Mouse (Mus musculus): Measurements from ENCODE around the gene Mmp20. TPM values are rescaled to one million over a fixed set of nuclear protein-coding genes. Genes with fewer than 3 reads are reported as not detected.

Mmp20 gene
- not detected in 2 replicates for polyA plus RNA-seq (2014; fragmentation: Nextera tagmentation; extraction: Ambion mirVana)

- Histone ChIP-seq H3K9ac (replicated peaks; ENCODE audit: low read depth, low read length) (no peak within 1 kb of the TSS), H3K4me3 (ENCODE audit: low read depth, low read length) (no peak within 1 kb of the TSS), H3K4me1 (ENCODE audit: control insufficient read depth, insufficient read depth, low read length) (no peaks in the 10 kb centered on the region), H3K9me3 (ENCODE audit: control insufficient read depth, low read length) (no peaks in the 10 kb centered on the region), H3K27ac (ENCODE audit: low read depth, low read length) (no peak within 1 kb of the TSS), H3K36me3 (ENCODE audit: control insufficient read depth, insufficient read depth, low read length) (no peaks in the 10 kb centered on the region), H3K27me3 (ENCODE audit: control insufficient read depth, insufficient read depth, low read length) (no peaks in the 10 kb centered on the region), H3K4me2 (ENCODE audit: low read depth, low read length) (no peak within 1 kb of the TSS)
- ATAC-seq (ENCODE audit: low read depth) = no peak
Observed at GRCm38 (mm10) chr9:7627931-7628330, at the start of gene Mmp20. Gene Mmp20, plus strand, starts transcription at chr9:7628231.

- Histone ChIP-seq H3K9ac (replicated peaks; ENCODE audit: low read depth, low read length) (no peak overlapping the region), H3K36me3 (ENCODE audit: control insufficient read depth, insufficient read depth, low read length) (no peaks in the 10 kb centered on the region), H3K4me1 (ENCODE audit: control insufficient read depth, insufficient read depth, low read length) (no peaks in the 10 kb centered on the region), H3K9me3 (ENCODE audit: control insufficient read depth, low read length) (no peaks in the 10 kb centered on the region), H3K4me3 (ENCODE audit: low read depth, low read length) (no peak overlapping the region), H3K4me2 (ENCODE audit: low read depth, low read length) (no peak overlapping the region), H3K27me3 (ENCODE audit: control insufficient read depth, insufficient read depth, low read length) (no peaks in the 10 kb centered on the region), H3K27ac (ENCODE audit: low read depth, low read length) (no peak overlapping the region)
- WGBS = 77% methylated on average over 8 of the region's 8 CpGs
- no peak for ATAC-seq (ENCODE audit: low read depth)
Observed at GRCm38 (mm10) chr9:7590063-7590462, 38.0 kb upstream of the Mmp20 start.

- H3K27ac ChIP-seq (ENCODE audit: low read depth, low read length) = no peak overlapping the region
- no peaks in the 10 kb centered on the region for H3K36me3 ChIP-seq (ENCODE audit: control insufficient read depth, insufficient read depth, low read length)
- no peaks in the 10 kb centered on the region for H3K27me3 ChIP-seq (ENCODE audit: control insufficient read depth, insufficient read depth, low read length)
- no peaks in the 10 kb centered on the region for H3K9me3 ChIP-seq (ENCODE audit: control insufficient read depth, low read length)
- no peaks in the 10 kb centered on the region for H3K4me1 ChIP-seq (ENCODE audit: control insufficient read depth, insufficient read depth, low read length)
- H3K4me2 ChIP-seq (ENCODE audit: low read depth, low read length) = no peak overlapping the region
- no peak overlapping the region for H3K9ac ChIP-seq (replicated peaks; ENCODE audit: low read depth, low read length)
- WGBS = 91% methylated on average over 3 of the region's 3 CpGs
- ATAC-seq (ENCODE audit: low read depth) = no peak
- H3K4me3 ChIP-seq (ENCODE audit: low read depth, low read length) = no peak overlapping the region
Observed at GRCm38 (mm10) chr9:7593272-7593812, 34.7 kb upstream of the Mmp20 start.

GRCm38 (mm10) chr9:7594816-7595540 is 33.1 kb upstream of the Mmp20 start:
- Histone ChIP-seq H3K9ac (replicated peaks; ENCODE audit: low read depth, low read length) (peak overlapping the region; percentile 42), H3K27ac (ENCODE audit: low read depth, low read length) (no peak overlapping the region), H3K4me3 (ENCODE audit: low read depth, low read length) (peak overlapping the region; percentile 22; the same call in 1 of the 2 replicates), H3K36me3 (ENCODE audit: control insufficient read depth, insufficient read depth, low read length) (no peaks in the 10 kb centered on the region), H3K27me3 (ENCODE audit: control insufficient read depth, insufficient read depth, low read length) (no peaks in the 10 kb centered on the region), H3K9me3 (ENCODE audit: control insufficient read depth, low read length) (no peaks in the 10 kb centered on the region), H3K4me2 (ENCODE audit: low read depth, low read length) (peak overlapping the region; percentile 51), H3K4me1 (ENCODE audit: control insufficient read depth, insufficient read depth, low read length) (no peaks in the 10 kb centered on the region)
- 15% methylated on average over 6 of the region's 6 CpGs for WGBS
- ATAC-seq (ENCODE audit: low read depth) = peak; percentile 99

GRCm38 (mm10) chr9:7602982-7603742 is 24.9 kb upstream of the Mmp20 start:
- Histone ChIP-seq H3K4me3 (ENCODE audit: low read depth, low read length) (no peak overlapping the region), H3K27ac (ENCODE audit: low read depth, low read length) (no peak overlapping the region), H3K27me3 (ENCODE audit: control insufficient read depth, insufficient read depth, low read length) (no peaks in the 10 kb centered on the region), H3K9me3 (ENCODE audit: control insufficient read depth, low read length) (no peaks in the 10 kb centered on the region), H3K4me2 (ENCODE audit: low read depth, low read length) (no peak overlapping the region), H3K36me3 (ENCODE audit: control insufficient read depth, insufficient read depth, low read length) (no peaks in the 10 kb centered on the region), H3K4me1 (ENCODE audit: control insufficient read depth, insufficient read depth, low read length) (no peaks in the 10 kb centered on the region), H3K9ac (replicated peaks; ENCODE audit: low read depth, low read length) (no peak overlapping the region)
- 6% methylated on average over 3 of the region's 3 CpGs for WGBS
- ATAC-seq (ENCODE audit: low read depth) = peak; percentile 70

- peak; percentile 54; the same call in 1 of the 2 replicates for ATAC-seq (ENCODE audit: low read depth)
- no peaks in the 10 kb centered on the region for H3K27me3 ChIP-seq (ENCODE audit: control insufficient read depth, insufficient read depth, low read length)
- H3K4me3 ChIP-seq (ENCODE audit: low read depth, low read length) = no peak overlapping the region
- H3K9ac ChIP-seq (replicated peaks; ENCODE audit: low read depth, low read length) = no peak overlapping the region
- no peaks in the 10 kb centered on the region for H3K9me3 ChIP-seq (ENCODE audit: control insufficient read depth, low read length)
- 65% methylated on average over 6 of the region's 6 CpGs for WGBS
- no peak overlapping the region for H3K27ac ChIP-seq (ENCODE audit: low read depth, low read length)
- no peak overlapping the region for H3K4me2 ChIP-seq (ENCODE audit: low read depth, low read length)
- H3K4me1 ChIP-seq (ENCODE audit: control insufficient read depth, insufficient read depth, low read length) = no peaks in the 10 kb centered on the region
- no peaks in the 10 kb centered on the region for H3K36me3 ChIP-seq (ENCODE audit: control insufficient read depth, insufficient read depth, low read length)
Observed at GRCm38 (mm10) chr9:7604005-7604404, 24.0 kb upstream of the Mmp20 start.

GRCm38 (mm10) chr9:7605638-7606037 is 22.4 kb upstream of the Mmp20 start:
- Histone ChIP-seq H3K9me3 (ENCODE audit: control insufficient read depth, low read length) (no peaks in the 10 kb centered on the region), H3K4me1 (ENCODE audit: control insufficient read depth, insufficient read depth, low read length) (no peaks in the 10 kb centered on the region), H3K9ac (replicated peaks; ENCODE audit: low read depth, low read length) (no peak overlapping the region), H3K4me2 (ENCODE audit: low read depth, low read length) (no peak overlapping the region), H3K36me3 (ENCODE audit: control insufficient read depth, insufficient read depth, low read length) (no peaks in the 10 kb centered on the region), H3K27me3 (ENCODE audit: control insufficient read depth, insufficient read depth, low read length) (no peaks in the 10 kb centered on the region), H3K27ac (ENCODE audit: low read depth, low read length) (no peak overlapping the region), H3K4me3 (ENCODE audit: low read depth, low read length) (no peak overlapping the region)
- ATAC-seq (ENCODE audit: low read depth) = no peak
- 91% methylated on average over 12 of the region's 12 CpGs for WGBS

GRCm38 (mm10) chr9:7622582-7622981 is 5.4 kb upstream of the Mmp20 start:
- no peak for ATAC-seq (ENCODE audit: low read depth)
- Histone ChIP-seq H3K9me3 (ENCODE audit: control insufficient read depth, low read length) (no peaks in the 10 kb centered on the region), H3K9ac (replicated peaks; ENCODE audit: low read depth, low read length) (no peak overlapping the region), H3K27ac (ENCODE audit: low read depth, low read length) (no peak overlapping the region), H3K4me1 (ENCODE audit: control insufficient read depth, insufficient read depth, low read length) (no peaks in the 10 kb centered on the region), H3K36me3 (ENCODE audit: control insufficient read depth, insufficient read depth, low read length) (no peaks in the 10 kb centered on the region), H3K4me3 (ENCODE audit: low read depth, low read length) (no peak overlapping the region), H3K4me2 (ENCODE audit: low read depth, low read length) (no peak overlapping the region), H3K27me3 (ENCODE audit: control insufficient read depth, insufficient read depth, low read length) (no peaks in the 10 kb centered on the region)
- WGBS = 84% methylated on average over 3 of the region's 3 CpGs

GRCm38 (mm10) chr9:7633936-7634335 is 5.9 kb downstream of the Mmp20 start:
- Histone ChIP-seq H3K9me3 (ENCODE audit: control insufficient read depth, low read length) (no peaks in the 10 kb centered on the region), H3K9ac (replicated peaks; ENCODE audit: low read depth, low read length) (no peak overlapping the region), H3K4me2 (ENCODE audit: low read depth, low read length) (no peak overlapping the region), H3K27ac (ENCODE audit: low read depth, low read length) (no peak overlapping the region), H3K27me3 (ENCODE audit: control insufficient read depth, insufficient read depth, low read length) (no peaks in the 10 kb centered on the region), H3K4me3 (ENCODE audit: low read depth, low read length) (no peak overlapping the region), H3K4me1 (ENCODE audit: control insufficient read depth, insufficient read depth, low read length) (no peaks in the 10 kb centered on the region), H3K36me3 (ENCODE audit: control insufficient read depth, insufficient read depth, low read length) (no peaks in the 10 kb centered on the region)
- WGBS = 7% methylated on average over 5 of the region's 5 CpGs
- no peak for ATAC-seq (ENCODE audit: low read depth)

Data from neural tube, embryonic 14.5 days (tissue).